19 mouse cellular contexts compared by ENCODE assay signal in genomic region chr7:130036235-130036634, GRCm38 (mm10).
A peak's percentile ranks its signal among the peaks of the same experiment; 100 is the strongest.
DNase-seq lines count a peak whose midpoint lies in the region; ATAC-seq and TF ChIP-seq lines count a peak whose summit lies in the region.
"Had no signal": no experiment of that assay in that cellular context is flagged by ENCODE, and none has a peak within 500 bp of the region (broad histone marks: within the 10 kb centered on the region; RNA-seq: fewer than 3 reads in every experiment).

No protein-coding gene starts in this region.

- H3K27ac ChIP-seq in embryonic facial prominence, embryonic 12.5 days = peak overlapping the region; percentile 72; the same call in 1 of the 2 replicates
- H3K27ac ChIP-seq in embryonic facial prominence, embryonic 10.5 days (replicated peaks) = no peak overlapping the region
- H3K27ac ChIP-seq in lung, embryonic 15.5 days = peak overlapping the region; percentile 79
- peak overlapping the region; percentile 66 for H3K27ac ChIP-seq in embryonic facial prominence, embryonic 13.5 days
- peak overlapping the region; percentile 41 for H3K27ac ChIP-seq in intestine, postnatal 0 days (ENCODE audit: low read depth, low read length)
- no peak overlapping the region for H3K27ac ChIP-seq in forebrain, embryonic 10.5 days
- H3K27ac ChIP-seq: forebrain, embryonic 13.5 days; hindbrain, embryonic 15.5 days had no signal

- 0 out of 2 replicates have a peak, but pooled peaks cover 3% of the 10 kb centered on the region for H3K27me3 ChIP-seq in embryonic facial prominence, embryonic 12.5 days
- H3K27me3 ChIP-seq in embryonic facial prominence, embryonic 10.5 days (replicated peaks; ENCODE audit: low read depth, poor library complexity, severe bottlenecking) = 0 out of 2 replicates have a peak, but pooled peaks cover under 1% of the 10 kb centered on the region
- H3K27me3 ChIP-seq in lung, embryonic 15.5 days = no peaks in the 10 kb centered on the region
- H3K27me3 ChIP-seq in embryonic facial prominence, embryonic 13.5 days = no peaks in the 10 kb centered on the region
- no peaks in the 10 kb centered on the region for H3K27me3 ChIP-seq in intestine, postnatal 0 days (replicated peaks; ENCODE audit: control insufficient read depth, insufficient read depth, low read length)
- H3K27me3 ChIP-seq in forebrain, embryonic 10.5 days (ENCODE audit: poor library complexity, severe bottlenecking) = peaks cover 22% of the 10 kb centered on the region
- H3K27me3 ChIP-seq: heart, embryonic 12.5 days; hindbrain, embryonic 15.5 days had no signal

- H3K36me3 ChIP-seq in embryonic facial prominence, embryonic 12.5 days = no peaks in the 10 kb centered on the region
- H3K36me3 ChIP-seq in embryonic facial prominence, embryonic 10.5 days (replicated peaks) = no peaks in the 10 kb centered on the region
- H3K36me3 ChIP-seq in lung, embryonic 15.5 days = no peaks in the 10 kb centered on the region
- no peaks in the 10 kb centered on the region for H3K36me3 ChIP-seq in embryonic facial prominence, embryonic 13.5 days
- H3K36me3 ChIP-seq in intestine, postnatal 0 days (ENCODE audit: control insufficient read depth, insufficient read depth) = no peaks in the 10 kb centered on the region
- no peaks in the 10 kb centered on the region for H3K36me3 ChIP-seq in forebrain, embryonic 10.5 days (replicated peaks)
- H3K36me3 ChIP-seq: heart, embryonic 12.5 days; hindbrain, embryonic 15.5 days had no signal

- no peak overlapping the region for H3K4me3 ChIP-seq in embryonic facial prominence, embryonic 12.5 days
- no peak overlapping the region for H3K4me3 ChIP-seq in embryonic facial prominence, embryonic 10.5 days
- no peak overlapping the region for H3K4me3 ChIP-seq in lung, embryonic 15.5 days
- no peak overlapping the region for H3K4me3 ChIP-seq in embryonic facial prominence, embryonic 13.5 days
- no peak overlapping the region for H3K4me3 ChIP-seq in intestine, postnatal 0 days (ENCODE audit: low read depth, low read length)
- no peak overlapping the region for H3K4me3 ChIP-seq in forebrain, embryonic 10.5 days
- H3K4me3 ChIP-seq: erythroblast, embryonic 14.5 days; forebrain, embryonic 13.5 days; heart, embryonic 12.5 days; hindbrain, embryonic 15.5 days had no signal

- TF ChIP-seq CTCF in intestine, postnatal 0 days (IDR thresholded peaks at IDR 0.05; ENCODE audit: low read depth) = no peak

- peaks cover 14% of the 10 kb centered on the region for H3K4me1 ChIP-seq in embryonic facial prominence, embryonic 12.5 days
- H3K4me1 ChIP-seq in embryonic facial prominence, embryonic 10.5 days = peaks cover 28% of the 10 kb centered on the region
- peaks cover 26% of the 10 kb centered on the region for H3K4me1 ChIP-seq in lung, embryonic 15.5 days
- H3K4me1 ChIP-seq in embryonic facial prominence, embryonic 13.5 days = peaks cover 24% of the 10 kb centered on the region
- peaks cover 6% of the 10 kb centered on the region; the same call in 1 of the 2 replicates for H3K4me1 ChIP-seq in intestine, postnatal 0 days (replicated peaks; ENCODE audit: control insufficient read depth, insufficient read depth, low read length)
- H3K4me1 ChIP-seq in forebrain, embryonic 10.5 days = peaks cover 17% of the 10 kb centered on the region
- H3K4me1 ChIP-seq: heart, embryonic 12.5 days; hindbrain, embryonic 15.5 days had no signal

- no peak for ATAC-seq in embryonic facial prominence, embryonic 12.5 days (ENCODE audit: insufficient number of reproducible peaks, insufficient read depth, low FRiP score, low TSS enrichment)
- ATAC-seq in lung, embryonic 15.5 days (ENCODE audit: borderline replicate concordance, extremely low read depth, low FRiP score, low TSS enrichment) = no peak
- ATAC-seq in embryonic facial prominence, embryonic 13.5 days (ENCODE audit: insufficient number of reproducible peaks, insufficient read depth, low FRiP score, low TSS enrichment, low read depth) = peak; percentile 49; the same call in 1 of the 2 replicates
- ATAC-seq in intestine, postnatal 0 days = no peak
- ATAC-seq: forebrain, embryonic 13.5 days had no signal

- no peak overlapping the region for H3K4me2 ChIP-seq in embryonic facial prominence, embryonic 12.5 days (replicated peaks)
- no peak overlapping the region for H3K4me2 ChIP-seq in lung, embryonic 15.5 days
- no peak overlapping the region for H3K4me2 ChIP-seq in embryonic facial prominence, embryonic 13.5 days
- no peak overlapping the region for H3K4me2 ChIP-seq in intestine, postnatal 0 days (replicated peaks; ENCODE audit: low read depth)
- H3K4me2 ChIP-seq: forebrain, embryonic 13.5 days; heart, embryonic 12.5 days; hindbrain, embryonic 15.5 days; midbrain, embryonic 11.5 days had no signal

- WGBS in embryonic facial prominence, embryonic 12.5 days = 38% methylated on average over 5 of the region's 5 CpGs
- 53% methylated on average over 5 of the region's 5 CpGs for WGBS in embryonic facial prominence, embryonic 10.5 days
- WGBS in lung, embryonic 15.5 days = 59% methylated on average over 5 of the region's 5 CpGs
- 22% methylated on average over 5 of the region's 5 CpGs for WGBS in embryonic facial prominence, embryonic 13.5 days
- 87% methylated on average over 5 of the region's 5 CpGs for WGBS in intestine, postnatal 0 days
- 38% methylated on average over 5 of the region's 5 CpGs for WGBS in forebrain, embryonic 10.5 days

- H3K9me3 ChIP-seq in embryonic facial prominence, embryonic 12.5 days = no peaks in the 10 kb centered on the region
- no peaks in the 10 kb centered on the region for H3K9me3 ChIP-seq in embryonic facial prominence, embryonic 10.5 days
- H3K9me3 ChIP-seq in lung, embryonic 15.5 days = no peaks in the 10 kb centered on the region
- H3K9me3 ChIP-seq in embryonic facial prominence, embryonic 13.5 days = no peaks in the 10 kb centered on the region
- H3K9me3 ChIP-seq in intestine, postnatal 0 days (ENCODE audit: control insufficient read depth) = no peaks in the 10 kb centered on the region
- peaks cover 5% of the 10 kb centered on the region; the same call in 1 of the 2 replicates for H3K9me3 ChIP-seq in forebrain, embryonic 10.5 days
- H3K9me3 ChIP-seq: forebrain, embryonic 13.5 days; heart, embryonic 12.5 days; hindbrain, embryonic 15.5 days had no signal

- H3K9ac ChIP-seq in embryonic facial prominence, embryonic 12.5 days = no peak overlapping the region
- no peak overlapping the region for H3K9ac ChIP-seq in lung, embryonic 15.5 days
- H3K9ac ChIP-seq in embryonic facial prominence, embryonic 13.5 days = no peak overlapping the region
- H3K9ac ChIP-seq in intestine, postnatal 0 days (ENCODE audit: low read depth, low read length) = no peak overlapping the region
- H3K9ac ChIP-seq: forebrain, embryonic 13.5 days; heart, embryonic 12.5 days; hindbrain, embryonic 15.5 days had no signal

- DNase-seq in embryonic facial prominence, embryonic 10.5 days (ENCODE audit: low spot score) = no peak
- no peak for DNase-seq in lung, postnatal 4 days
- no peak for DNase-seq in yolk sac, embryonic 10.5 days (ENCODE audit: low spot score)
- DNase-seq in forebrain, embryonic 10.5 days (ENCODE audit: extremely low spot score, low spot score) = no peak
- DNase-seq: adrenal gland, postnatal 10 days; cerebellum, adult 8-10 months; kidney, adult 2 months; kidney, postnatal 10 days; right cerebral cortex, postnatal 14 days; thymus, postnatal 25 days had no signal

Comparison
In these comparisons a context has a peak if more than half of its experiments do, and no peak if none do; other contexts are left out.
1. H3K27ac ChIP-seq: peak in embryonic facial prominence, embryonic 12.5 days (single experiment), lung, embryonic 15.5 days (single experiment), embryonic facial prominence, embryonic 13.5 days (single experiment) and intestine, postnatal 0 days (single experiment); none in embryonic facial prominence, embryonic 10.5 days (single experiment) and forebrain, embryonic 10.5 days (single experiment).